Mouse (Mus musculus): ENCODE measurements around the gene Casz1. TPM values are rescaled to one million over a fixed set of nuclear protein-coding genes. Genes with fewer than 3 reads are reported as not detected.

The Casz1 gene
- polyA plus RNA-seq, 1 experiment from 2014 or later = 15.9 TPM

DNA sequence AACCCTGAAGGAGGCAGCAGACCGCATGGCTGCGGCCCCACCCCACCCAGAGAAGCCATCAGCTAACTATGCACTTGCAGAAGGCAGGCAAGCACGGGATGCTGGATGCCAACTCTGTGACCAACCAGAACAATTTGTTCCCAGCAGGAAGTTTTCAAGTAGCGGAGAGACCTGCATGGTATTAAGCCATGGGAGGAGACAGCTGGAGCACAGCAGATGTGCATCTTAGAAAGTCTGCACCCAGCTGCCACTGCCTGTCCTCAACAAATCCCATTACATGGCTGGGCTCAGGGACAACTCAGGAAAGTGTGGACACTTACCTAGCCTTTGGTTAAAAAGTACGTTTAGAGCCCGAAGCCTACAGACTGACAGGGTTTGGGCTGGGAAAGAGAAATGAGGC lies 178.0 kb downstream of the Casz1 start:
- WGBS = 80% methylated on average over 6 of the region's 6 CpGs
- no peak for DNase-seq (ENCODE audit: low spot score)
- peaks cover 13% of the 10 kb centered on the region; the same call in 1 of the 2 replicates for H3K36me3 ChIP-seq
- H3K27ac ChIP-seq = peak overlapping the region; percentile 44; the same call in 1 of the 2 replicates
- peaks cover 81% of the 10 kb centered on the region for H3K4me1 ChIP-seq
- H3K27me3 ChIP-seq (ENCODE audit: insufficient read depth, poor library complexity, severe bottlenecking) = no peaks in the 10 kb centered on the region
- H3K9me3 ChIP-seq = no peaks in the 10 kb centered on the region
- no peak overlapping the region for H3K4me3 ChIP-seq

- peaks cover 13% of the 10 kb centered on the region; the same call in 1 of the 2 replicates for H3K36me3 ChIP-seq
- H3K27ac ChIP-seq = peak overlapping the region; percentile 72
- peaks cover 71% of the 10 kb centered on the region for H3K4me1 ChIP-seq
- H3K9me3 ChIP-seq = no peaks in the 10 kb centered on the region
- no peak for DNase-seq (ENCODE audit: low spot score)
- no peak overlapping the region for H3K4me3 ChIP-seq
- 76% methylated on average over 19 of the region's 19 CpGs for WGBS
- no peaks in the 10 kb centered on the region for H3K27me3 ChIP-seq (ENCODE audit: insufficient read depth, poor library complexity, severe bottlenecking)
Observed at GRCm38 (mm10) chr4:148984701-148985540, 180.7 kb downstream of the Casz1 start.

DNA sequence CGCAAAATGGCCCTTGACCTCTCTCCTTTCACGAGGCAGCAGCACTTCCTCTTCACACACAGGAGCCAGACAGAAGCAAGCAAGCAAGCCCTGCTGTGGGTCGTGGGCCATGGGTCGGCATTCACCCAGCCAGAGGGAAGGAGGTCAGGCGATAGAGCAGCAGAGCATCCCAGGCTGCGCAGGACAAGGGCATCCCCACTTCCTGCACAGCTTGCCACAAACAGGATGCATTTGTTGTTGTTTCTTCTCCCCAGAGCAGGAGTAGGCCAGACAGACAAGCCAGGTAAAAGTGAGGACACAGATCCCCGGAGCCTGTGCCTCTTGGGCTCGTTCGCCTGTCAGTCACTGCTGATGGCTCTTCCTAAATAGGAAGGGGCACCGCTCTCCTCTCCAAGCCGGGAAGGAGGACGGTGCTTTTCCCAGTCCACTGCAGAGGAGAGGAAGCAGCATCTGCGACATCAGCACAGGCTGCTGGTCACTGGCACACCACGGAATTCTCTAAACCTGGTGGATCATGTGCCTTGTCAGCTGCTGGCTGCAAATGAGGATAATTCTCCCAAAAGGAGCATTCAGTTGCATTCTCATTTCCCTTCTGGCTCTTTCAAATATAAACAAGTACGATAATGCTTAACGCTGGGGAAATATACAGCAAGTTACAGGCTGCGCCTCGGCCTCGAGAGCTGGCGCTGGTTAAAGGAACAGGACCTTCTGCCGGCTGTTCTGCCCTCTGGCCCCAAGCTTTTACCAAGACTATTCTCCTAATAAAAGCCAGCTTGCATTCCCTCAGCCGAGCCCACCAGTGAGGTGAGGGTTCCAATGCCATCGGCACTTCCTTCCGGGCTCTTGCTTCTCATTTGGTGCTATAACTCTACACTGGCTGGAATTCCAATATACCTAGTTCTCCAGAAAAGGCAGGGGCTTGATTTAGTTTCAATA lies 181.6 kb downstream of the Casz1 start:
- no peak for DNase-seq (ENCODE audit: low spot score)
- 54% methylated on average over 24 of the region's 24 CpGs for WGBS

GRCm38 (mm10) chr4:148990038-148990437 lies 185.8 kb downstream of the Casz1 start:
- 26% methylated on average over 2 of the region's 2 CpGs for WGBS
- Histone ChIP-seq H3K27ac (peak overlapping the region; percentile 36; the same call in 1 of the 2 replicates), H3K4me1 (peaks cover 46% of the 10 kb centered on the region)

More for the DNA sequence above, 181.6 kb downstream of the Casz1 start:
- no peaks in the 10 kb centered on the region for H3K9me3 ChIP-seq
- no peak overlapping the region for H3K4me3 ChIP-seq
- H3K27ac ChIP-seq = peak overlapping the region; percentile 72
- H3K36me3 ChIP-seq = peaks cover 13% of the 10 kb centered on the region; the same call in 1 of the 2 replicates
- peaks cover 71% of the 10 kb centered on the region for H3K4me1 ChIP-seq
- no peaks in the 10 kb centered on the region for H3K27me3 ChIP-seq (ENCODE audit: insufficient read depth, poor library complexity, severe bottlenecking)

DNA sequence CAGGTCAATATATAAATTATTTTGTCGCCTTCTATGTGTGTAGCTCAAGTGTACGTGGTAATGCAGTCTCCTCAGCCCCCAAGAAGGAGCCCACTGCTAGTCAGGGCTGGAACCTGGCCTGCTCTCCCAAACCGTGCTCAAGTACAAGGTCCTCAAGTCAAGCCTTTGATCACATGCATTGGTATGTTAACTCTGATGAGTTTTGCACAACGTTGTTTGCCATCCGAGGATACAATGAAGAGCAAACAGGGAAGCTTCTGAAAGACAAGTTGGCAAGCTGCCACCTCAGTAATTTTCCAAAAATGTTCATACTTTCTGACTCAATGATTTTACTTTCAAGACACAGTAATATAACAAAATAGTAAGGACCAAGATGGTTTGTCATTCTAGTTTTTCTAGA lies 189.7 kb downstream of the Casz1 start:
- H3K36me3 ChIP-seq = 0 out of 2 replicates have a peak, but pooled peaks cover 5% of the 10 kb centered on the region
- no peak for DNase-seq (ENCODE audit: low spot score)
- 86% methylated on average over 5 of the region's 5 CpGs for WGBS
- H3K27me3 ChIP-seq (ENCODE audit: insufficient read depth, poor library complexity, severe bottlenecking) = no peaks in the 10 kb centered on the region
- no peak overlapping the region for H3K27ac ChIP-seq
- no peak overlapping the region for H3K4me3 ChIP-seq
- H3K9me3 ChIP-seq = no peaks in the 10 kb centered on the region
- peaks cover 13% of the 10 kb centered on the region; the same call in 1 of the 2 replicates for H3K4me1 ChIP-seq

More at GRCm38 (mm10) chr4:148990038-148990437, 185.8 kb downstream of the Casz1 start:
- Histone ChIP-seq H3K9me3 (no peaks in the 10 kb centered on the region), H3K27me3 (ENCODE audit: insufficient read depth, poor library complexity, severe bottlenecking) (no peaks in the 10 kb centered on the region), H3K4me3 (no peak overlapping the region), H3K36me3 (no peaks in the 10 kb centered on the region)
- no peak for DNase-seq (ENCODE audit: low spot score)

DNA sequence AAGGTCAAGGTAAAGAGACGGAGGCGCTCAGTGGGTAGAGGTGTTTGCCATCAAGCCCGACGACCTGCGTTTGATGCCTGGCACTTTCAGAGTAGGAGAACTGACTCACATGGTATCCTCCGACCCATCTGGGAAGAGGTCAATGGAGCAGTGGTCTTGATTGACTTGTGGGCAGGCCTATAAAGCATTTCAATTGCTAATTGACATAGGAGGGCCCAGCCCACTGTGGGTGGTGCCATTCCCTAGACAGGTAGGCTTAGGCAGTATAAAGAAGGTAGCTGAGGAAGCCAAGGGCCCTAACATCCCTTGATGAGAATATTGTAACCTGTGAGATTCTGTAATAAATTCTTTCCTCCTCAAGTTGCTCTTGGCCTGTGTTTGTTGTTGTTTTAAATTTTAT lies 196.5 kb downstream of the Casz1 start:
- Histone ChIP-seq H3K27ac (no peak overlapping the region), H3K4me3 (no peak overlapping the region), H3K27me3 (ENCODE audit: insufficient read depth, poor library complexity, severe bottlenecking) (no peaks in the 10 kb centered on the region), H3K9me3 (no peaks in the 10 kb centered on the region), H3K36me3 (0 out of 2 replicates have a peak, but pooled peaks cover 5% of the 10 kb centered on the region), H3K4me1 (no peaks in the 10 kb centered on the region)
- 93% methylated on average over 6 of the region's 6 CpGs for WGBS
- DNase-seq (ENCODE audit: low spot score) = no peak

DNA sequence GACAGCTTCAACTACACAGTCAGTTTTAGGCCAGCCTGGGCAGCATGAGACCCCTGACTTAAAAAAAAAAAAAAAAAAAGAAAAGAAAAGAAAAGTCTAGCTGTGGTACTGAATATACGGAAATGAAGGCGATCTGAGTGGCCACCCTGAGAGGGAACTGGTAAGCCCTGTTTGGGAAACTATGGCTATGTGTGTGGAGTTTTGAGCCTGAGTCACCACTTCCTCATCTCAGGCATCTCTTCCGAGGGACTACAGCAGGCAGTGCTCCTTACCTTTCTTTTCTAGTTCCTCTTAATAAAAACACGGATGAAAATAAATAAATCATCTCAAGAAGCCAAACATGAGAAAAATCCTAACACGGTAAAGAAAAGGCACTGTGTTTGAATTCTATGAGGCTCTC lies 197.3 kb downstream of the Casz1 start:
- Histone ChIP-seq H3K27me3 (ENCODE audit: insufficient read depth, poor library complexity, severe bottlenecking) (no peaks in the 10 kb centered on the region), H3K4me1 (no peaks in the 10 kb centered on the region), H3K36me3 (0 out of 2 replicates have a peak, but pooled peaks cover 5% of the 10 kb centered on the region), H3K27ac (no peak overlapping the region), H3K9me3 (no peaks in the 10 kb centered on the region), H3K4me3 (no peak overlapping the region)
- WGBS = 85% methylated on average over 5 of the region's 5 CpGs
- DNase-seq (ENCODE audit: low spot score) = no peak

DNA sequence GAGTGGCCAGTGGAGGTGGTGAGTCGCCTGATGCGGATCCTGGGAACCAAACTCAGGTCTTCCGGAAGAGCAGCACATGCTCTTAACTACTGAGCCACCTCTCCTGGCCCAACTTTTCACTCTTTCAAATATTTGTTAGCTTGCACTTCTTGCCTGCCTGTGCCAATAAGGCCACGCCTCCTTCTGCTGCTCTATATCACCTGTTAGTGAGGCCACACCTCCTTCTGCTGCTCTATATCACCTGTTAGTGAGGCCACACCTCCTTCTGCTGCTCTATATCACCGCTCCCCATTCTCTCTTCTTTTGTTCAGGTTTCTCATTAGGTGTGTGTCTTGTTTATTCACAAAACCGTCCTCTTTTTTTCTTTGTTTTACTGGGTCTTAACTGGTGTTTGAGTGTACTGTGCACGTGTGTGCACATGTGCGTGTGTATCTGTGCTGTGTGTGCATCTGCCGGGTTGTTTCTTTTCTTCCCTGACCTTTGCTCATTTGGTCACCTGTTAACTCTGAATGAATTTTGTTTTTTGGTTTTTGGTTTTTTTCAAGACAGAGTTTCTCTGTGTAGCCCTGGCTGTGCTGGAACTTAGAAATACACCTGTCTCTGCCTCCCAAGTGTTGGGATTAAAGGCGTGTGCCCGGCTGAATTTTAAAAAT lies 198.3 kb downstream of the Casz1 start:
- Histone ChIP-seq H3K36me3 (0 out of 2 replicates have a peak, but pooled peaks cover 5% of the 10 kb centered on the region), H3K9me3 (no peaks in the 10 kb centered on the region), H3K4me3 (no peak overlapping the region), H3K4me1 (no peaks in the 10 kb centered on the region), H3K27ac (no peak overlapping the region), H3K27me3 (ENCODE audit: insufficient read depth, poor library complexity, severe bottlenecking) (no peaks in the 10 kb centered on the region)
- no peak for DNase-seq (ENCODE audit: low spot score)
- 93% methylated on average over 11 of the region's 11 CpGs for WGBS

Other genes starting within 250 kb of the Casz1 start
- 82.7 and 90.1 TPM in 2 replicates for gene Exosc10, start 246.0 kb upstream of the Casz1 start, polyA plus RNA-seq (2016; fragmentation: Nextera tagmentation; extraction: Ambion mirVana)
- gene Srm, start 212.9 kb upstream of the Casz1 start, polyA plus RNA-seq (2016; fragmentation: Nextera tagmentation; extraction: Ambion mirVana) = 197 and 306 TPM in 2 replicates
- gene Masp2, start 201.9 kb upstream of the Casz1 start, polyA plus RNA-seq (2016; fragmentation: Nextera tagmentation; extraction: Ambion mirVana) = 0.27 and 0.82 TPM in 2 replicates
- gene Tardbp, start 177.4 kb upstream of the Casz1 start, polyA plus RNA-seq (2016; fragmentation: Nextera tagmentation; extraction: Ambion mirVana) = 238 and 301 TPM in 2 replicates
- gene Gm572, start 161.1 kb upstream of the Casz1 start, polyA plus RNA-seq (2016; fragmentation: Nextera tagmentation; extraction: Ambion mirVana) = not detected in 2 replicates